Mouse (Mus musculus): ENCODE results near the gene Fam151b.

DNA sequence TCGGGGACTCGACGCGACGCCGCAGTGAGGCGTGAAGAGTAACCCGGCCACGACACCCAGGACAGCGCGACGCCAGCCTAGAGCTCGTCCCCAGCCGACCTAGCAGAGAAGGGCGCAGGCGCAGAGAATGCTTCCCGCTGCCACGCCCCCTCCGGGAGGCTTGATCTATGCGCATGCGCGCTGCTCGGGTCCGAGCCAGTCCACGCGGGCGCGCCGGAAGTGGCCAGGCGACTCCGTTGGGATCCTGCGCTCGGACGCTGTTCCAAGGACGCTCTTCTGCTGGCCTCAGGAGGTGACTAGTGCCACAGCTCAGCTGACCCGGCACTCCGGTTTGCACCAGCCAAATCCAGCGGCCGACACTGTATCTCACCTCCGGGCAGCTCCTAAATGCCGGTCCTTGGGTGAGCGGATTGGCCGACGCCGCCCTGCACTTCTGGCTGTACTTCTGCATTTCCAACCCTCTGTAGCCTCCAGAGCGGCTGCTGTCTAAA lies 47.0 kb upstream of the Fam151b start, which contains the start of gene Zfyve16:
- no peak for TF ChIP-seq CTCF (IDR thresholded peaks at IDR 0.05; ENCODE audit: low read depth)
- TF ChIP-seq EP300 (IDR thresholded peaks at IDR 0.05; ENCODE audit: low read depth): no peak
